Mouse (Mus musculus) limb, embryonic 12.5 days (tissue): ENCODE measurements around the gene Pprc1. TPM values are rescaled to one million over a fixed set of nuclear protein-coding genes. Genes with fewer than 3 reads are reported as not detected.

Experiments
- ATAC-seq: fragments of 200-750 bp; cut with Nextera tagmentation; 2 replicates; pipeline ENCODE4 v1.8.0; 2017; ENCODE audit warnings: low read depth, moderate TSS enrichment; ENCODE audit not compliant: insufficient number of reproducible peaks, insufficient read depth, low FRiP score, low TSS enrichment
- H3K27ac ChIP-seq: fragments of 300-500 bp; sonication (generic); 2 replicates; pipeline ENCODE4 v1.5.1; 2016; ENCODE audit warnings: mild to moderate bottlenecking, moderate library complexity
- H3K27me3 ChIP-seq: fragments of 300-500 bp; sonication (generic); 2 replicates; pipeline ENCODE4 v1.6.1; 2016; ENCODE audit warnings: mild to moderate bottlenecking, moderate library complexity
- H3K36me3 ChIP-seq: fragments of 300-500 bp; sonication (generic); 2 replicates; pipeline ENCODE4 v1.6.1; 2016; ENCODE audit warnings: mild to moderate bottlenecking, moderate library complexity
- H3K4me1 ChIP-seq: fragments of 300-500 bp; sonication (generic); replicated peaks from 2 replicates; pipeline ENCODE4 v1.6.1; 2016
- H3K4me2 ChIP-seq: fragments of 300-500 bp; sonication (generic); 2 replicates; pipeline ENCODE4 v1.6.1; 2016; ENCODE audit warnings: mild to moderate bottlenecking, moderate library complexity
- H3K4me3 ChIP-seq: fragments of 300-500 bp; sonication (generic); replicated peaks from 2 replicates; pipeline ENCODE4 v1.5.1; 2016; ENCODE audit warnings: mild to moderate bottlenecking
- H3K9ac ChIP-seq: fragments of 300-500 bp; sonication (generic); replicated peaks from 2 replicates; pipeline ENCODE4 v1.6.1; 2016; ENCODE audit warnings: mild to moderate bottlenecking, moderate library complexity
- H3K9me3 ChIP-seq: fragments of 300-500 bp; sonication (generic); 2 replicates; pipeline ENCODE4 v1.6.1; 2016; ENCODE audit warnings: mild to moderate bottlenecking, moderate library complexity
- WGBS: fragments of 180-500 bp; shearing (Covaris S2); methylation state at CpG from one replicate; pipeline ENCODE4 v1.1.7; 2016; 5-methylcytosine and 5-hydroxymethylcytosine counted together
- polyA plus RNA-seq: library from polyadenylated mRNA; unstranded; fragments of >200 nt; fragmentation: Nextera tagmentation; extraction: Ambion mirVana; gene quantifications from 2 replicates; pipeline ENCODE4 v1.2.1, GENCODE M21; 2016

Gene Pprc1
- polyA plus RNA-seq, 1 experiment from 2014 or later = 32.7 TPM

DNA sequence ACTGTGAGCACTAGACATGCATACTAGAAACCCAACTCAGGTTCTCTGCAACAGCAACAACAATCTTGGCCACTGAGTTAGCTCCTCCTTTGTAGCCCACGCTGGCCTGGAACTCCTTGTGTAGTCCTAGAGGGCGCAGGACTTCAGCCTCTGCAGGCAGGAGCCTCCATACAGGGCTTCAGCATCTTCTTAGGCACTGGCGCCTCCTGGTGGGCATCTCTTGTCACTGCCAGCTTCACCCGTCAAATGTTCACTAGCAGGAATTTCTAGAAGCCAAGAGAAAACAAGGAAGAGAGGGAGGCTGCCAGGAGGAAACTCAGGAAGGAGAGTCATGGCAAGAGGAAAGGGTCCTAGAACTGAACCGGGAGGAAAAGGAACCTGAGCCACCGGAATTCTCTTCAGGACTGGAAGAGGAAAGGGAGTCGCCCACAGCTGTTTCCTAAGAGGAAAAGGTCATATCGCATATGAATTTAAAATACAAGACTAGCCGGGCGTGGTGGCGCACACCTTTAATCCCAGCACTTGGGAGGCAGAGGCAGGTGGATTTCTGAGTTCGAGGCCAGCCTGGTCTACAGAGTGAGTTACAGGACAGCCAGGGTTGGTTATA, 30.0 kb upstream of the Pprc1 start:
- H3K9me3 ChIP-seq = no peaks in the 10 kb centered on the region; the same call in 1 of the 2 replicates
- no peaks in the 10 kb centered on the region for H3K27me3 ChIP-seq
- H3K4me1 ChIP-seq = no peaks in the 10 kb centered on the region
- H3K4me3 ChIP-seq = no peak overlapping the region
- no peak overlapping the region for H3K27ac ChIP-seq
- ATAC-seq = no peak
- H3K36me3 ChIP-seq = no peaks in the 10 kb centered on the region
- H3K4me2 ChIP-seq = no peak overlapping the region
- no peak overlapping the region for H3K9ac ChIP-seq
- 39% methylated on average over 12 of the region's 12 CpGs for WGBS

GRCm38 (mm10) chr19:46016023-46016422, 28.7 kb upstream of the Pprc1 start:
- WGBS = 64% methylated on average over 2 of the region's 2 CpGs
- Histone ChIP-seq H3K9ac (no peak overlapping the region), H3K4me2 (no peak overlapping the region), H3K4me1 (no peaks in the 10 kb centered on the region), H3K36me3 (no peaks in the 10 kb centered on the region), H3K27me3 (no peaks in the 10 kb centered on the region), H3K4me3 (no peak overlapping the region), H3K27ac (no peak overlapping the region), H3K9me3 (no peaks in the 10 kb centered on the region; the same call in 1 of the 2 replicates)
- ATAC-seq = no peak

GRCm38 (mm10) chr19:46024959-46025358, 19.7 kb upstream of the Pprc1 start:
- no peaks in the 10 kb centered on the region for H3K27me3 ChIP-seq
- no peak overlapping the region for H3K27ac ChIP-seq
- no peak overlapping the region for H3K4me3 ChIP-seq
- peaks cover 5% of the 10 kb centered on the region; the same call in 1 of the 2 replicates for H3K9me3 ChIP-seq
- H3K4me1 ChIP-seq = no peaks in the 10 kb centered on the region
- WGBS = 77% methylated on average over 6 of the region's 6 CpGs
- H3K4me2 ChIP-seq = no peak overlapping the region
- peaks cover 8% of the 10 kb centered on the region for H3K36me3 ChIP-seq
- ATAC-seq = no peak
- no peak overlapping the region for H3K9ac ChIP-seq

- H3K4me3 ChIP-seq = no peak overlapping the region
- 61% methylated on average over 8 of the region's 8 CpGs for WGBS
- H3K36me3 ChIP-seq = peaks cover 20% of the 10 kb centered on the region
- no peak overlapping the region for H3K9ac ChIP-seq
- H3K27me3 ChIP-seq = no peaks in the 10 kb centered on the region
- peaks cover 5% of the 10 kb centered on the region; the same call in 1 of the 2 replicates for H3K9me3 ChIP-seq
- H3K27ac ChIP-seq = peak overlapping the region; percentile 14; the same call in 1 of the 2 replicates
- no peaks in the 10 kb centered on the region for H3K4me1 ChIP-seq
- no peak overlapping the region for H3K4me2 ChIP-seq
- ATAC-seq = 0 out of 2 replicates have a peak, but pooled peaks have one; percentile 27
Observed at GRCm38 (mm10) chr19:46026567-46026966, 18.1 kb upstream of the Pprc1 start.

- no peak for ATAC-seq
- peaks cover 42% of the 10 kb centered on the region for H3K36me3 ChIP-seq
- H3K27me3 ChIP-seq = no peaks in the 10 kb centered on the region
- H3K9me3 ChIP-seq = peaks cover 5% of the 10 kb centered on the region; the same call in 1 of the 2 replicates
- no peak overlapping the region for H3K4me3 ChIP-seq
- 0 out of 2 replicates have a peak overlapping the region, but pooled peaks have one; percentile 0 for H3K9ac ChIP-seq
- no peaks in the 10 kb centered on the region for H3K4me1 ChIP-seq
- 68% methylated on average over 11 of the region's 11 CpGs for WGBS
- H3K27ac ChIP-seq = no peak overlapping the region
- no peak overlapping the region for H3K4me2 ChIP-seq
Observed at GRCm38 (mm10) chr19:46028747-46029320, 15.9 kb upstream of the Pprc1 start.

GRCm38 (mm10) chr19:46029652-46030051, 15.0 kb upstream of the Pprc1 start:
- Histone ChIP-seq H3K4me3 (no peak overlapping the region), H3K27me3 (no peaks in the 10 kb centered on the region), H3K36me3 (peaks cover 51% of the 10 kb centered on the region), H3K9me3 (peaks cover 5% of the 10 kb centered on the region; the same call in 1 of the 2 replicates), H3K4me1 (no peaks in the 10 kb centered on the region), H3K4me2 (no peak overlapping the region), H3K9ac (no peak overlapping the region), H3K27ac (no peak overlapping the region)
- ATAC-seq = no peak
- WGBS = 94% methylated on average over 1 of the region's 1 CpGs

GRCm38 (mm10) chr19:46030196-46030983, 14.3 kb upstream of the Pprc1 start:
- no peak overlapping the region for H3K27ac ChIP-seq
- H3K4me2 ChIP-seq = no peak overlapping the region
- no peaks in the 10 kb centered on the region for H3K27me3 ChIP-seq
- peaks cover 58% of the 10 kb centered on the region for H3K36me3 ChIP-seq
- no peak for ATAC-seq
- H3K9ac ChIP-seq = no peak overlapping the region
- WGBS = 90% methylated on average over 10 of the region's 10 CpGs
- no peaks in the 10 kb centered on the region for H3K4me1 ChIP-seq
- H3K9me3 ChIP-seq = peaks cover 5% of the 10 kb centered on the region; the same call in 1 of the 2 replicates
- no peak overlapping the region for H3K4me3 ChIP-seq

DNA sequence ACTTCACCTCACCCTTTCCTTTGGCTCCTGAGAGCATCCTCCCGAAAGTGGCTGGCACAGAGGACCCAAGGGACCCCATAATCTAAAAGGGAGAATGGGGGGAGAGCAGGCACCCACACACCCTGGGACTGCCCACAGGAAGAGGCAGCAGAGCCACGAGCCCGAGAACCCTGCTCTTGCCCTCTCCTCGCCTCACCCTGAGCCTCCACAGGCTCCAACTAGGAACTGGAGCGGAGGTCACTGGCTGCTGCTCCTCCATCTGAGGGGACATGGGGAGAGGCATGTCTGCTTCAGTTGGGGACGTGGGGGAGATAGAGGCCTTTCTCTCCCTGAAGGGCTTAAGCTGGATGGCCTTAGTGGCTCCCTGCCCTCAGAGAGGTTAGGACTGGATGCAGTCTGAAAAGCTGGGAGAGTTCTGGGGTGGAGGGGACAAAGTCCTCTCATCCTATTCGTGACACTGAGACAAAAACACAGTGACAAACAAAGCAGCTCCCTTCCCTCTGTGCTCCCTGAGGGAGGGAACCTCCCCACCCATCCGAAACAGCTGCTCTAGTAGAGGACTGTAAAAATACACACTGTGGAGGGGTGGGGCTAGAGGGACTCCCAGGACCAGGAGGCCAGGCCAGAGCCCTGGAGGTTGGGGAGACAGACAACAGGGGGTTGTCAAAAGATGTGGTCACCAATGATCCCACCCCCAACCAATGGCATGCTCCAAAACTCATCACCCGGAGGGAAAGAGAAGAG, 12.8 kb upstream of the Pprc1 start:
- no peaks in the 10 kb centered on the region for H3K27me3 ChIP-seq
- no peak overlapping the region for H3K4me2 ChIP-seq
- WGBS = 89% methylated on average over 9 of the region's 9 CpGs
- no peak overlapping the region for H3K9ac ChIP-seq
- 0 out of 2 replicates have a peak, but pooled peaks have one; percentile 12 for ATAC-seq
- peaks cover 73% of the 10 kb centered on the region for H3K36me3 ChIP-seq
- H3K9me3 ChIP-seq = peaks cover 5% of the 10 kb centered on the region; the same call in 1 of the 2 replicates
- peaks cover 6% of the 10 kb centered on the region for H3K4me1 ChIP-seq
- H3K27ac ChIP-seq = 0 out of 2 replicates have a peak overlapping the region, but pooled peaks have one; percentile 25
- H3K4me3 ChIP-seq = no peak overlapping the region

DNA sequence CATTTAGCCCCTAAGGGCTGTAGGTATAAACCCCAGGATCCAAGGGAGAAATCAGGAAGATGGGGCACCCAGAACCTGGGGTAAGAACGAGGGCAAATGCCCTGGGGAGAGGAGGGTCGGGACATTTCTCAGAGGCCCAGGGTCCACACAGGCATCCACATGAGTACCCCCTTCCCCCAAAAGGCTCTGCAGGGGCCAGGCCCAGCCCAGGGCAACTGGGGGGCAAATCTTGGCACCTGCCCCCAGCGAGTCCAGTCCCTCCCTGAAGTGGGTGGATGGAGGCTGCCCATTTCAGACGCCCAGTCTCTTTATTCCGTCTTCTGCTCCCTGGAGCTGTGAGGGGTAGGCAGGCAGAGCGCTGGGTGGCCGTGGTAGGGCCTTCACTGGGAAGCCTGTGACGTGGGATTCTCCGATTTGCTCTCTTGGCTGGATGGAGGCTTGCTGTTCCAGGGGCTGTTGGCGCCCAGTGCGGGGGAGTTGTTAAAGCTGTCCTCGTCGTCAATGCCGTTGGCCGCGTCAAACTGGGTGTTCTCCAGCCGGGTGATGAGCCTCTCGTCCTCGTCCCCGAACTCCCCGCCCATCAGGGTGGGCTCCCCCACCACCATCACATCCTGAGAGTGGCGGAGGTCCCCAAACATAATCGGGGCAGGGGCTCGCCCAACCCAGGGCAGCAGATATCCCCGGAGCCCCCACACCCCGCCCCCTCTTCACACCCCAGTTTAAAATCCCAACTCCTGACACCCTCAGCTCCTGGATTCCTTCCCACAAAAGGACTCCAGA, 11.8 kb upstream of the Pprc1 start:
- 88% methylated on average over 26 of the region's 26 CpGs for WGBS
- Histone ChIP-seq H3K4me2 (no peak overlapping the region), H3K9ac (no peak overlapping the region), H3K27me3 (no peaks in the 10 kb centered on the region), H3K4me1 (peaks cover 17% of the 10 kb centered on the region), H3K27ac (no peak overlapping the region), H3K9me3 (peaks cover 5% of the 10 kb centered on the region; the same call in 1 of the 2 replicates), H3K36me3 (peaks cover 76% of the 10 kb centered on the region), H3K4me3 (no peak overlapping the region)
- no peak for ATAC-seq

GRCm38 (mm10) chr19:46033911-46034310, 10.8 kb upstream of the Pprc1 start:
- H3K27ac ChIP-seq = no peak overlapping the region
- 91% methylated on average over 11 of the region's 11 CpGs for WGBS
- H3K4me1 ChIP-seq = peaks cover 20% of the 10 kb centered on the region
- H3K4me2 ChIP-seq = no peak overlapping the region
- no peak overlapping the region for H3K9ac ChIP-seq
- peaks cover 76% of the 10 kb centered on the region for H3K36me3 ChIP-seq
- H3K4me3 ChIP-seq = no peak overlapping the region
- peaks cover 5% of the 10 kb centered on the region; the same call in 1 of the 2 replicates for H3K9me3 ChIP-seq
- no peaks in the 10 kb centered on the region for H3K27me3 ChIP-seq
- ATAC-seq = no peak
